Mouse (Mus musculus) C2C12 (cell line): ENCODE measurements around the gene Ankub1.

ENCODE experiments used
- CEBPB ChIP-seq: IDR thresholded peaks from one replicate; pipeline ENCODE4 v1.6.1; 2011; ENCODE audit warnings: low read depth, mild to moderate bottlenecking, control low read depth, moderate library complexity
- CTCF ChIP-seq: IDR thresholded peaks from one replicate; pipeline ENCODE4 v1.5.1; 2011; ENCODE audit not compliant: control insufficient read depth, insufficient read depth, insufficient read length
- MAX ChIP-seq: IDR thresholded peaks from one replicate; pipeline ENCODE4 v1.6.1; 2011; ENCODE audit warnings: mild to moderate bottlenecking, control low read depth
- USF1 ChIP-seq: IDR thresholded peaks from one replicate; pipeline ENCODE4 v1.6.1; 2011; ENCODE audit warnings: low read depth, mild to moderate bottlenecking, control low read depth, moderate library complexity

GRCm38 (mm10) chr3:57665880-57666279 is 26.7 kb downstream of the Ankub1 start:
- no peak for TF ChIP-seq CTCF
- no peak for TF ChIP-seq USF1
- TF ChIP-seq CEBPB, result no peak
- TF ChIP-seq MAX, result no peak
